Mouse (Mus musculus) G1E-ER4 (cell line): ENCODE data around the gene 1700016C15Rik. TPM values are rescaled to one million over a fixed set of nuclear protein-coding genes. Genes with fewer than 3 reads are reported as not detected.

ENCODE experiments used
- GATA1 ChIP-seq: IDR thresholded peaks from one replicate; pipeline ENCODE4 v1.8.0; 2012; ENCODE audit warnings: low read length, inconsistent platforms
- polyA plus RNA-seq: library from polyadenylated mRNA; stranded (reverse); fragments of >175 nt; gene quantifications from 2 replicates; pipeline ENCODE4 v1.2.3, GENCODE M21; 2012

Gene 1700016C15Rik
- not detected in 2 replicates for polyA plus RNA-seq

- no peak for TF ChIP-seq GATA1
Observed at GRCm38 (mm10) chr1:177729043-177730024, at the start of gene 1700016C15Rik. 1700016C15Rik (plus strand) TSS chr1:177729814.

GRCm38 (mm10) chr1:177681239-177681638, 48.4 kb upstream of the 1700016C15Rik start:
- no peak for TF ChIP-seq GATA1

- no peak for TF ChIP-seq GATA1
Observed at GRCm38 (mm10) chr1:177683931-177684836, 45.4 kb upstream of the 1700016C15Rik start.

GRCm38 (mm10) chr1:177684901-177685300, 44.7 kb upstream of the 1700016C15Rik start:
- no peak for TF ChIP-seq GATA1

GRCm38 (mm10) chr1:177686137-177686536, 43.5 kb upstream of the 1700016C15Rik start:
- TF ChIP-seq GATA1, result no peak

GRCm38 (mm10) chr1:177686982-177687381, 42.6 kb upstream of the 1700016C15Rik start:
- TF ChIP-seq GATA1, result no peak

- TF ChIP-seq GATA1, result no peak
Observed at GRCm38 (mm10) chr1:177692491-177692890, 37.1 kb upstream of the 1700016C15Rik start.

GRCm38 (mm10) chr1:177693486-177694252, 35.9 kb upstream of the 1700016C15Rik start:
- TF ChIP-seq GATA1, result no peak

GRCm38 (mm10) chr1:177700560-177700959, 29.1 kb upstream of the 1700016C15Rik start:
- no peak for TF ChIP-seq GATA1

GRCm38 (mm10) chr1:177702481-177703146, 27.0 kb upstream of the 1700016C15Rik start:
- TF ChIP-seq GATA1, result no peak

- no peak for TF ChIP-seq GATA1
Observed at GRCm38 (mm10) chr1:177703147-177703807, 26.3 kb upstream of the 1700016C15Rik start.

- no peak for TF ChIP-seq GATA1
Observed at GRCm38 (mm10) chr1:177705204-177705603, 24.4 kb upstream of the 1700016C15Rik start.

- no peak for TF ChIP-seq GATA1
Observed at GRCm38 (mm10) chr1:177707571-177707970, 22.0 kb upstream of the 1700016C15Rik start.

- no peak for TF ChIP-seq GATA1
Observed at GRCm38 (mm10) chr1:177708583-177709055, 21.0 kb upstream of the 1700016C15Rik start.
